Mouse (Mus musculus): ENCODE measurements around the gene Dicer1.

- no peak for TF ChIP-seq CTCF (IDR thresholded peaks at IDR 0.05; ENCODE audit: extremely low read depth, insufficient read depth, low read length)
- TF ChIP-seq POLR2A (IDR thresholded peaks at IDR 0.05; ENCODE audit: extremely low read depth, insufficient read depth, low read length), result no peak
These were observed 18.6 kb downstream of the Dicer1 start for GRCm38 (mm10) chr12:104733165-104733564.

Data from cortical plate, adult 2 months (tissue).